Mouse (Mus musculus) G1E (cell line): ENCODE measurements around the gene Gm5065.

Experiments
- CTCF ChIP-seq: IDR thresholded peaks from 2 replicates; pipeline ENCODE4 v1.5.1; 2012; ENCODE audit warnings: low read depth, low read length, inconsistent platforms, mixed read lengths
- GATA1 ChIP-seq: IDR thresholded peaks from 2 replicates; pipeline ENCODE4 v1.6.1; 2012; ENCODE audit warnings: borderline replicate concordance, low read length, inconsistent platforms, mixed read lengths
- POLR2AphosphoS5 ChIP-seq: IDR thresholded peaks from 2 replicates; pipeline ENCODE4 v1.6.1; 2012; ENCODE audit warnings: low read depth, low read length, inconsistent platforms; ENCODE audit not compliant: insufficient replicate concordance

GRCm38 (mm10) chr7:5350237-5350636 is at the start of gene Gm5065:
- TF ChIP-seq GATA1 (no peak), CTCF (no peak), POLR2AphosphoS5 (no peak)
